Mouse (Mus musculus): ENCODE data around the gene Slain2. TPM values are rescaled to one million over a fixed set of nuclear protein-coding genes. Genes with fewer than 3 reads are reported as not detected.
"Not testable (repeated sequence)": the region's sequence is repeated elsewhere in the genome, so short reads cannot be mapped to it uniquely, and the experiment has no call there.

Gene Slain2
- polyA plus RNA-seq, 1 experiment from 2014 or later = 12.4 TPM

- H3K4me3 ChIP-seq (ENCODE audit: low read length) = no peak overlapping the region
- H3K27me3 ChIP-seq (ENCODE audit: control insufficient read depth, insufficient read depth, low read depth, low read length) = no peaks in the 10 kb centered on the region
- H3K9ac ChIP-seq (ENCODE audit: low read length) = no peak overlapping the region
- no peak overlapping the region for H3K4me2 ChIP-seq (ENCODE audit: low read depth, low read length)
- H3K27ac ChIP-seq (ENCODE audit: low read length) = no peak overlapping the region
- no peak for ATAC-seq (ENCODE audit: low read depth)
- no peaks in the 10 kb centered on the region for H3K4me1 ChIP-seq (replicated peaks; ENCODE audit: control insufficient read depth, insufficient read depth, low read length)
- no peaks in the 10 kb centered on the region for H3K9me3 ChIP-seq (ENCODE audit: control insufficient read depth, low read length)
- H3K36me3 ChIP-seq (ENCODE audit: control insufficient read depth, insufficient read depth, low read length) = no peaks in the 10 kb centered on the region
- 91% methylated on average over 17 of the region's 17 CpGs for WGBS
These were observed 19.0 kb downstream of the Slain2 start for GRCm38 (mm10) chr5:72933026-72933675.

- WGBS = 91% methylated on average over 3 of the region's 3 CpGs
- ATAC-seq (ENCODE audit: low read depth); H3K36me3 ChIP-seq (ENCODE audit: control insufficient read depth, insufficient read depth, low read length); H3K27ac ChIP-seq (ENCODE audit: low read length); H3K9ac ChIP-seq (ENCODE audit: low read length); H3K4me1 ChIP-seq (replicated peaks; ENCODE audit: control insufficient read depth, insufficient read depth, low read length); H3K27me3 ChIP-seq (ENCODE audit: control insufficient read depth, insufficient read depth, low read depth, low read length); H3K4me3 ChIP-seq (ENCODE audit: low read length); H3K9me3 ChIP-seq (ENCODE audit: control insufficient read depth, low read length); H3K4me2 ChIP-seq (ENCODE audit: low read depth, low read length): not testable (repeated sequence)
These were observed 24.3 kb downstream of the Slain2 start for GRCm38 (mm10) chr5:72938421-72938820.

GRCm38 (mm10) chr5:72939311-72939710 is 25.2 kb downstream of the Slain2 start:
- Histone ChIP-seq H3K4me2 (ENCODE audit: low read depth, low read length) (no peak overlapping the region), H3K9me3 (ENCODE audit: control insufficient read depth, low read length) (no peaks in the 10 kb centered on the region), H3K27me3 (ENCODE audit: control insufficient read depth, insufficient read depth, low read depth, low read length) (no peaks in the 10 kb centered on the region), H3K9ac (ENCODE audit: low read length) (no peak overlapping the region), H3K4me3 (ENCODE audit: low read length) (no peak overlapping the region), H3K27ac (ENCODE audit: low read length) (no peak overlapping the region), H3K36me3 (ENCODE audit: control insufficient read depth, insufficient read depth, low read length) (no peaks in the 10 kb centered on the region), H3K4me1 (replicated peaks; ENCODE audit: control insufficient read depth, insufficient read depth, low read length) (peaks cover 3% of the 10 kb centered on the region; the same call in 1 of the 2 replicates)
- WGBS = 98% methylated on average over 2 of the region's 2 CpGs
- no peak for ATAC-seq (ENCODE audit: low read depth)

GRCm38 (mm10) chr5:72940906-72941432 is 26.9 kb downstream of the Slain2 start:
- Histone ChIP-seq H3K27me3 (ENCODE audit: control insufficient read depth, insufficient read depth, low read depth, low read length) (no peaks in the 10 kb centered on the region), H3K9ac (ENCODE audit: low read length) (no peak overlapping the region), H3K4me1 (replicated peaks; ENCODE audit: control insufficient read depth, insufficient read depth, low read length) (peaks cover 3% of the 10 kb centered on the region; the same call in 1 of the 2 replicates), H3K9me3 (ENCODE audit: control insufficient read depth, low read length) (no peaks in the 10 kb centered on the region), H3K4me3 (ENCODE audit: low read length) (no peak overlapping the region), H3K36me3 (ENCODE audit: control insufficient read depth, insufficient read depth, low read length) (no peaks in the 10 kb centered on the region), H3K27ac (ENCODE audit: low read length) (no peak overlapping the region), H3K4me2 (ENCODE audit: low read depth, low read length) (no peak overlapping the region)
- no peak for ATAC-seq (ENCODE audit: low read depth)
- WGBS = 80% methylated on average over 5 of the region's 5 CpGs

GRCm38 (mm10) chr5:72948136-72948535 is 34.0 kb downstream of the Slain2 start:
- H3K36me3 ChIP-seq (ENCODE audit: control insufficient read depth, insufficient read depth, low read length) = no peaks in the 10 kb centered on the region
- H3K27ac ChIP-seq (ENCODE audit: low read length) = no peak overlapping the region
- no peaks in the 10 kb centered on the region for H3K4me1 ChIP-seq (replicated peaks; ENCODE audit: control insufficient read depth, insufficient read depth, low read length)
- H3K9me3 ChIP-seq (ENCODE audit: control insufficient read depth, low read length) = no peaks in the 10 kb centered on the region
- WGBS = 76% methylated on average over 1 of the region's 1 CpGs
- no peak for ATAC-seq (ENCODE audit: low read depth)
- no peak overlapping the region for H3K4me3 ChIP-seq (ENCODE audit: low read length)
- no peaks in the 10 kb centered on the region for H3K27me3 ChIP-seq (ENCODE audit: control insufficient read depth, insufficient read depth, low read depth, low read length)
- H3K4me2 ChIP-seq (ENCODE audit: low read depth, low read length) = no peak overlapping the region
- H3K9ac ChIP-seq (ENCODE audit: low read length) = no peak overlapping the region

GRCm38 (mm10) chr5:72950252-72950651 is 36.1 kb downstream of the Slain2 start:
- Histone ChIP-seq H3K27ac (ENCODE audit: low read length) (no peak overlapping the region), H3K36me3 (ENCODE audit: control insufficient read depth, insufficient read depth, low read length) (no peaks in the 10 kb centered on the region), H3K9ac (ENCODE audit: low read length) (no peak overlapping the region), H3K9me3 (ENCODE audit: control insufficient read depth, low read length) (no peaks in the 10 kb centered on the region), H3K4me2 (ENCODE audit: low read depth, low read length) (no peak overlapping the region), H3K27me3 (ENCODE audit: control insufficient read depth, insufficient read depth, low read depth, low read length) (no peaks in the 10 kb centered on the region), H3K4me3 (ENCODE audit: low read length) (no peak overlapping the region), H3K4me1 (replicated peaks; ENCODE audit: control insufficient read depth, insufficient read depth, low read length) (no peaks in the 10 kb centered on the region)
- WGBS = 82% methylated on average over 2 of the region's 2 CpGs
- ATAC-seq (ENCODE audit: low read depth) = no peak

- ATAC-seq (ENCODE audit: low read depth) = no peak
- H3K9me3 ChIP-seq (ENCODE audit: control insufficient read depth, low read length) = no peaks in the 10 kb centered on the region
- H3K4me3 ChIP-seq (ENCODE audit: low read length) = no peak overlapping the region
- no peak overlapping the region for H3K4me2 ChIP-seq (ENCODE audit: low read depth, low read length)
- no peak overlapping the region for H3K27ac ChIP-seq (ENCODE audit: low read length)
- H3K36me3 ChIP-seq (ENCODE audit: control insufficient read depth, insufficient read depth, low read length) = peaks cover 4% of the 10 kb centered on the region
- no peak overlapping the region for H3K9ac ChIP-seq (ENCODE audit: low read length)
- no peaks in the 10 kb centered on the region for H3K4me1 ChIP-seq (replicated peaks; ENCODE audit: control insufficient read depth, insufficient read depth, low read length)
- H3K27me3 ChIP-seq (ENCODE audit: control insufficient read depth, insufficient read depth, low read depth, low read length) = no peaks in the 10 kb centered on the region
- WGBS = 56% methylated on average over 3 of the region's 3 CpGs
These were observed 40.0 kb downstream of the Slain2 start for GRCm38 (mm10) chr5:72953996-72954604.

GRCm38 (mm10) chr5:72957281-72957680 is 43.2 kb downstream of the Slain2 start:
- Histone ChIP-seq H3K36me3 (ENCODE audit: control insufficient read depth, insufficient read depth, low read length) (peaks cover 6% of the 10 kb centered on the region), H3K4me2 (ENCODE audit: low read depth, low read length) (no peak overlapping the region), H3K27ac (ENCODE audit: low read length) (no peak overlapping the region), H3K4me1 (replicated peaks; ENCODE audit: control insufficient read depth, insufficient read depth, low read length) (no peaks in the 10 kb centered on the region), H3K9ac (ENCODE audit: low read length) (no peak overlapping the region), H3K9me3 (ENCODE audit: control insufficient read depth, low read length) (no peaks in the 10 kb centered on the region), H3K4me3 (ENCODE audit: low read length) (no peak overlapping the region), H3K27me3 (ENCODE audit: control insufficient read depth, insufficient read depth, low read depth, low read length) (no peaks in the 10 kb centered on the region)
- 91% methylated on average over 17 of the region's 17 CpGs for WGBS
- no peak for ATAC-seq (ENCODE audit: low read depth)

- Histone ChIP-seq H3K36me3 (ENCODE audit: control insufficient read depth, insufficient read depth, low read length) (peaks cover 6% of the 10 kb centered on the region), H3K27me3 (ENCODE audit: control insufficient read depth, insufficient read depth, low read depth, low read length) (no peaks in the 10 kb centered on the region), H3K27ac (ENCODE audit: low read length) (no peak overlapping the region), H3K4me2 (ENCODE audit: low read depth, low read length) (no peak overlapping the region), H3K9me3 (ENCODE audit: control insufficient read depth, low read length) (no peaks in the 10 kb centered on the region), H3K4me3 (ENCODE audit: low read length) (no peak overlapping the region), H3K9ac (ENCODE audit: low read length) (no peak overlapping the region), H3K4me1 (replicated peaks; ENCODE audit: control insufficient read depth, insufficient read depth, low read length) (no peaks in the 10 kb centered on the region)
- ATAC-seq (ENCODE audit: low read depth) = no peak
- 60% methylated on average over 6 of the region's 6 CpGs for WGBS
These were observed 46.0 kb downstream of the Slain2 start for GRCm38 (mm10) chr5:72960096-72960495.

Data from lung, embryonic 16.5 days (tissue).